Mouse (Mus musculus) adrenal gland, postnatal 4 days (tissue): ENCODE measurements around the gene Dhps. TPM values are rescaled to one million over a fixed set of nuclear protein-coding genes. Genes with fewer than 3 reads are reported as not detected.
"Not testable (repeated sequence)": the region's sequence is repeated elsewhere in the genome, so short reads cannot be mapped to it uniquely, and the experiment has no call there.

ENCODE experiments used
- DNase-seq, 2 experiments: peaks; one replicate each; pipeline ENCODE4 v3.0.0; 2021 to 2022; ENCODE audit warnings: low spot score in 2 of 2, mixed read lengths in 2 of 2
- microRNA-seq: library from miRNA; unstranded; fragments of <30 nt; microRNA quantifications from one replicate; pipeline ENCODE4 v1.2.0, GENCODE M21; 2021
- total RNA-seq, 2 experiments: library from RNA; stranded (reverse); gene quantifications; 2 replicates each; pipeline ENCODE4 v1.2.3; 2021

The Dhps gene
- total RNA-seq, 2 experiments from 2014 or later, result 43.0 to 48.2 TPM

- DNase-seq, result no peak
Observed at GRCm38 (mm10) chr8:85091526-85092090, 20.1 kb downstream of the Dhps start.

GRCm38 (mm10) chr8:85095051-85095450 lies 23.5 kb downstream of the Dhps start:
- no peak for DNase-seq

GRCm38 (mm10) chr8:85095566-85095965 lies 24.0 kb downstream of the Dhps start:
- no peak for DNase-seq

- DNase-seq, result no peak
Observed at GRCm38 (mm10) chr8:85096196-85096595, 24.6 kb downstream of the Dhps start.

- no peak for DNase-seq
Observed at GRCm38 (mm10) chr8:85096850-85097249, 25.3 kb downstream of the Dhps start.

GRCm38 (mm10) chr8:85100076-85100665 lies 28.6 kb downstream of the Dhps start:
- DNase-seq, result no peak

GRCm38 (mm10) chr8:85113241-85113640 lies 41.7 kb downstream of the Dhps start:
- no peak for DNase-seq

- DNase-seq, result no peak
Observed at GRCm38 (mm10) chr8:85115501-85115900, 43.9 kb downstream of the Dhps start.

- no peak for DNase-seq
Observed at GRCm38 (mm10) chr8:85116984-85117383, 45.4 kb downstream of the Dhps start.

GRCm38 (mm10) chr8:85119052-85119981 lies 47.8 kb downstream of the Dhps start:
- peak; percentile 31 to 65 for DNase-seq

GRCm38 (mm10) chr8:85120251-85120650 lies 48.7 kb downstream of the Dhps start:
- not testable (repeated sequence) for DNase-seq

GRCm38 (mm10) chr8:85122995-85123394 lies 51.4 kb downstream of the Dhps start, which contains the start of gene Zfp791:
TSS of gene Zfp791 (minus strand) at chr8:85123095.
- no peak for DNase-seq

GRCm38 (mm10) chr8:85123691-85124090 lies 52.1 kb downstream of the Dhps start:
- no peak for DNase-seq

Small RNAs within 50 kb of the gene (microRNA-seq; reads per million reads assigned to microRNA genes)
- gene Gm23388 (0.79 reads per million), gene Mir7070 (2.6 reads per million, percentile 2 among the genes with 10 or more reads in this experiment)

Other genes with a start within 250 kb of the Dhps start
- 1 to 10 TPM; 5.7 to 6.7 TPM for gene Dand5, start 248.9 kb upstream of the Dhps start, total RNA-seq
- gene Gadd45gip1, start 240.2 kb upstream of the Dhps start, total RNA-seq, result 10 to 100 TPM; 46.9 to 48.0 TPM
- gene Rad23a, start 231.1 kb upstream of the Dhps start, total RNA-seq, result 10 to 100 TPM; 86.4 to 93.8 TPM
- gene Calr, start 224.8 kb upstream of the Dhps start, total RNA-seq, result 100 to 1,000 TPM; 480 to 531 TPM
- gene Farsa, start 214.8 kb upstream of the Dhps start, total RNA-seq, result 10 to 100 TPM; 61.0 to 63.6 TPM
- 10 to 100 TPM; 20.0 to 22.5 TPM for gene Syce2, start 199.6 kb upstream of the Dhps start, total RNA-seq
- 10 to 100 TPM; 55.0 to 56.0 TPM for gene Gcdh, start 177.8 kb upstream of the Dhps start, total RNA-seq
- gene Klf1, start 169.8 kb upstream of the Dhps start, total RNA-seq, result 1 to 10 TPM; 2.7 to 6.8 TPM
- 10 to 100 TPM; 10.4 to 11.5 TPM for gene Dnase2a, start 163.2 kb upstream of the Dhps start, total RNA-seq
- gene Mast1, start 134.4 kb upstream of the Dhps start, total RNA-seq, result 1 to 10 TPM; 8.3 to 8.5 TPM
- under 1 TPM; 0.23 to 0.31 TPM for gene Rtbdn, start 124.8 kb upstream of the Dhps start, total RNA-seq
- not detected for gene Gm49661, start 102.3 kb upstream of the Dhps start, total RNA-seq
- gene Prdx2, start 102.2 kb upstream of the Dhps start, total RNA-seq, result 100 to 1,000 TPM; 617 to 655 TPM
- 100 to 1,000 TPM; 122 to 138 TPM for gene Rnaseh2a, start 102.0 kb upstream of the Dhps start, total RNA-seq
- gene Junb, start 93.0 kb upstream of the Dhps start, total RNA-seq, result 10 to 100 TPM; 26.1 to 28.9 TPM
- gene Hook2, start 81.2 kb upstream of the Dhps start, total RNA-seq, result 10 to 100 TPM; 10.6 to 13.8 TPM
- not detected for gene Best2, start 57.2 kb upstream of the Dhps start, total RNA-seq
- gene Asna1, start 46.5 kb upstream of the Dhps start, total RNA-seq, result 10 to 100 TPM; 77.7 to 83.2 TPM
- 100 to 1,000 TPM; 179 to 188 TPM for gene Trir, start 44.9 kb upstream of the Dhps start, total RNA-seq
- 10 to 100 TPM; 70.8 to 86.8 TPM for gene Tnpo2, start 34.8 kb upstream of the Dhps start, total RNA-seq
- gene Fbxw9, start 11.7 kb upstream of the Dhps start, total RNA-seq, result 10 to 100 TPM; 36.5 to 39.8 TPM
- gene Gm5741, start 3.8 kb upstream of the Dhps start, total RNA-seq, result not detected
- 10 to 100 TPM; 77.8 to 80.6 TPM for gene Wdr83os, start 9.0 kb downstream of the Dhps start, total RNA-seq
- 10 to 100 TPM; 31.2 to 33.8 TPM for gene Wdr83, start 9.5 kb downstream of the Dhps start, total RNA-seq
- 10 to 100 TPM; 69.1 to 69.2 TPM for gene Man2b1, start 11.5 kb downstream of the Dhps start, total RNA-seq
- gene Zfp791, start 51.3 kb downstream of the Dhps start, total RNA-seq, result 1 to 10 TPM; 3.7 to 4.3 TPM
- gene Cks1brt, start 80.2 kb downstream of the Dhps start, total RNA-seq, result not detected
- gene Olfr371, start 154.2 kb downstream of the Dhps start, total RNA-seq, result not detected
- gene Orc6, start 227.9 kb downstream of the Dhps start, total RNA-seq, result 10 to 100 TPM; 46.6 to 48.6 TPM
- gene Vps35, start 228.0 kb downstream of the Dhps start, total RNA-seq, result 10 to 100 TPM; 86.3 to 94.8 TPM